Mouse (Mus musculus): Measurements from ENCODE around the gene Cacng4.

Cacng4 gene

GRCm38 (mm10) chr11:107794547-107795269, at the start of gene Cacng4:
Cacng4 (minus strand) TSS chr11:107794557.
- DNase-seq (ENCODE audit: extremely low spot score), result peak; percentile 41

DNA sequence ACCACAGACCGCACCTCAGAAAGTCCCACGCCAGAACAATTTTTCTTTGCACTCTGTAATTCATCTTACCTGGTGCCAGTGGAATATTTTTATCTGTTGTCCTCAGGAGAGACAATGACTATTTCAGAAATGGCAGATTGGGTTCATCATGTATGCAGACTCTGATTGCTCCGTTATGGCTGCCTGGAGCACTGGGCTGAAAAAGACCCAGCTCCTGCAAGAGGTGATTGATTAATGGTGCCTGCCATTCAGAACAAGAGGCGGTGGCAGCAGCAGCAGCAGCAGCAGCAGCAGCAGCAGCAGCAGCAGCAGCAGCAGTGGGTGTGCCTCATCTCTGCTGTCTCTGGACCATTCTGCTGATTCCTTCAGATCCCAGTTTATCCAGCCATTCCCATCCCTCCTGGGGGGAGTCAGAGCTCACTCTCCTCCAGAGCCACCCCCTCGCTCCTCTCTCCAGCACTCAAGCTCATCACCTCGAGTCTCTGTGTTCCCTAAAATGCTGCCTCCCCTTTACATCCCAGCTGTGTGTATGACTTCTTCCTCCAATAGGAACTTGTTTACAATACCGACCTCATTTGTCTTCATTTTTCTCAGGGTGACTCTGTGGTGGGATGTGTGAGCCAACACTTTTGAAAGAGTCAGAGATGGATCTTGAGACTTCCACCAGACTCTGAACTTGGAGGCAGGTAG, 39.1 kb upstream of the Cacng4 start:
- no peak for DNase-seq (ENCODE audit: extremely low spot score)

GRCm38 (mm10) chr11:107817196-107817595, 22.8 kb upstream of the Cacng4 start:
- DNase-seq (ENCODE audit: extremely low spot score), result peak; percentile 41

DNA sequence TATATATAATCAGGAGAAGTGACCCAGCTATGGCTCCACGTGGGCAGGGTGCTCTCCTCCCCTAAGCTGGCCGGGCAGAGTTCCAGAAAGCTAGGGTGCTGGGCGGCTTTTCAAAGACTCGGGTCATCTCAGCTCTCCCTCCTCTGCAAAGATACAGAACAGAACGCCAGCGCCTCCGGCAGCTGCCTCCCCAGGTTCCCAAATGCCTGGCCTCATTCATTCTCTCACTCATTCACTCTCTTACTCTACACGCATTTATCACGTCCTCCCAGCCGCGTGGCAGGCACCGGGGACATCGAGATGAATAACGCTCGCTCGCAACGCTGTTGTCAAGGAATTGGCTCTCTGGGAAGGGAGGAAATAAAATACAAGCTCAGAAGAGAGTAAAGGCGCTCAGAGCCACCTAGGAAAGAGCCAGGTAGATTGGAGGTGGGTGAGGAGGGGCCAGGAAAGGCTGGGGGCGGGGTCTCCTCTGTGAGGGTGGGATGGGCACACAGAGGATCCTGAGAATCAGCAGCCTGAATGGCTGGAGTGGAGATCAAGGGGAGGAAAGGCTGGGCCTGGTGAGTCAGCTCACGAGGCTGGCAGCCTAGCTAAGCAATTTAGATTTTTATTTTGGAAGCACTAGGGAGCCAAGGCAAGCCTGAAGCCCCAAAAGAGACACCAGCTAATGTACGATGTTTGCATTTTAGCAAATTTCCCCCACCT, 18.7 kb upstream of the Cacng4 start:
- no peak for DNase-seq (ENCODE audit: extremely low spot score)

DNA sequence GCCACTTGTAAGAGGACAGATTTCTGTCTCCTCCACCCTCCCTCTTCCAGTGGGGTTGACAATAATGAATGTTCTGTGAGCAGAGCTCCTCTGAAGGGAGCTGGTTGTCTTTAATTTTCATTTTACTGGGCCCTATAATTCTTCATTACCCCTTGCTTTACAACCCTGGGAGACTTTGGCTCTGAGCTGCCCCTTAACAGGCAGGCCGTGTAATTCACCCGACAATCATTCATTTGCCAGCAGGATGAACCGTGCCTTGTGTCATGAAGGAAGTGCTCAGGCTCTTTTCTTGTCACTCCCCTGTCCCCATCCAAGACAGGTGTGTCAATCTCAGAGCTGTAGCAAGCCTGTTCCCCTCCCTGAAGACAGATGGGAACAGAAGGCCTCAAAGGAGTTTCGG, 18.1 kb upstream of the Cacng4 start:
- DNase-seq (ENCODE audit: extremely low spot score), result no peak

DNA sequence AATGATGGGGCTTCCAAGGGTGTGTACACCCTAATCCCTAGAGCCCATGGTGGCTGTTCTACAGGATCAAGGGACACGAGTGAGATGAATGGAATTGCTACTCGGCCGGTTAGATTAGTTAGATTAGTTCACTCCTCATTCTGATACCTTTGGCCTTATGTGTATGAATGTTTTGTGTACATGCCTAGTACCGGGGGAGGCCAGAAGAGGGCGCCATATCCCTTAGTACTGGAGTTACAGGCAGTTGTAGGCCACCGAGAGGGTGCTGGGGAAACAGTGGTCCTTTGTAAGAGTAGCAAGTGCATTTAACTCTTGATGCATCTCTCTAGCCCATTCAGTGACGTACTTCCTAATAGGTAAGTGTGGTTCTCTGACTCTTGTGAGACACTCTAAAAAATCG, 14.2 kb upstream of the Cacng4 start:
- DNase-seq (ENCODE audit: extremely low spot score), result peak; percentile 18

GRCm38 (mm10) chr11:107806058-107806457, 11.7 kb upstream of the Cacng4 start:
- DNase-seq (ENCODE audit: extremely low spot score), result no peak

DNA sequence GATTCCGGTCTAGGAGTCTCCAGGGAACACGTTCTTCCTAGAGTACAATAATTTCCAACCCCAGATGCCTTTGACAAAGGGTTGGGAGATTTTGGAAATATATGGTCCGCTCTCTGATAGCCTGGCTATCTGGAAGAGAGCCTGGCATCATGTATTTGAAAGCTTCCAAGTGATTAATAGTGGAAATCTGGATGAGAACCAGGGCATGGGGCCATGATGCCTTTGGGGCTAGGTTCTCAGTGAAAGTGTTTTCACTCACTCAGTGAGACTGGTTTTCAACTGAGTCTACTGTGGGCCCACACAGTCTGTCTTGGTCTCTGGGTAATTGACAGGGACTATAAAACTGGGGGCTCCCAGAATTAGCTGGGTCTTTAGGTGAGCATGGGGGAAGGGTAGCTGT, 7.6 kb upstream of the Cacng4 start:
- DNase-seq (ENCODE audit: extremely low spot score), result no peak

DNA sequence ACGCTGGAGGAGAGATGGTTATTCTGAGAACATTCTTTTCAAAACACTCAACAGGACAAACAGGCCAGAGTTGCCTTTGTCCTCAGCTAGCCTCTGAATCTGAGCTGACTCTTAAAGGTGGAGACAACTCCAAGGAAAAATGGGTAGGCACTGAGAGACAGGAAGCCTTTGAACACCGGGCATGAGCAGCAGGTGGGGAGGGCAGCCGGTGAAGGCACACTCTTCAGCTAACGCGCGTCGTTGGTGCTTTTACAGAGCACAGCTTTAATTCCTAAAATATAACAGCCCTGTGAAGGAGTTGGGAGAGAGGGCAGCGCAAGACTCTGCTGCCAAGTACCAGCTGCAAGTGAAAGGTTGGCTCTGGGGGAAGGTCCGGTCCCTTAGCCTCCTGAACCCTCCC, 5.0 kb upstream of the Cacng4 start:
- no peak for DNase-seq (ENCODE audit: extremely low spot score)

GRCm38 (mm10) chr11:107796346-107796745, 2.0 kb upstream of the Cacng4 start:
- no peak for DNase-seq (ENCODE audit: extremely low spot score)

DNA sequence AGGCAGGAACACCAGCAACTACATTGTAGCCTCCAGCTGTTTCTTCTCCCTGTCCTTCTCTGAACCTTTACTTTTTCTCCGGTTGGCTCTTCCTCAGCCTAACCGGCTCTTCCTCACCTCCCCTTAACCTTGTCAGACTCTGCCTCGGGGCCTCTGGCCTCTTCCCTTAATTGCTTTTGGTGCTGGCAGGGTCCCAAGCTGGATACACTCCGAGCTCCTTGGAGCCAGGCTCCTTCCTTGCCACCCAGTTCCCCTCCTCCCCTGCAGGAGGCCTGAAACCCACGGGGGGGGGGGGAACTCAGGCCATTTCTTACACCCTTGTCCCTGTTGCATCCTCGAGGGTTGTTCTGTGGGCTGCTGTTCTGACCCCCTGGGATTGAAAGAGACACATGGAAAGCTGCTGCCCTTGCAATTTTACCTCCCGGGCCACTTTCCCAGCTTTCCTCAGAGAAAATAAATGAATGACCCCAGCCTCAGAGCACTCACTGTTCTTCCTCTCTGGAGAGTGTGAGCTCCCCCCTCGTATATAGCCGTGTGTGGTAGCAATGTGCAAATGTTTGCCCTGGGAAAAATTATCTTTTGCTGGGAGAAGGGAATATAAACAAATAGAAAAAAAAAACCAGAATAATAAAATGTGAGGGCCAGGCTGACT, 1.2 kb upstream of the Cacng4 start:
- no peak for DNase-seq (ENCODE audit: extremely low spot score)

GRCm38 (mm10) chr11:107794103-107794493, 259 bp downstream of the Cacng4 start:
- peak; percentile 59 for DNase-seq (ENCODE audit: extremely low spot score)

DNA sequence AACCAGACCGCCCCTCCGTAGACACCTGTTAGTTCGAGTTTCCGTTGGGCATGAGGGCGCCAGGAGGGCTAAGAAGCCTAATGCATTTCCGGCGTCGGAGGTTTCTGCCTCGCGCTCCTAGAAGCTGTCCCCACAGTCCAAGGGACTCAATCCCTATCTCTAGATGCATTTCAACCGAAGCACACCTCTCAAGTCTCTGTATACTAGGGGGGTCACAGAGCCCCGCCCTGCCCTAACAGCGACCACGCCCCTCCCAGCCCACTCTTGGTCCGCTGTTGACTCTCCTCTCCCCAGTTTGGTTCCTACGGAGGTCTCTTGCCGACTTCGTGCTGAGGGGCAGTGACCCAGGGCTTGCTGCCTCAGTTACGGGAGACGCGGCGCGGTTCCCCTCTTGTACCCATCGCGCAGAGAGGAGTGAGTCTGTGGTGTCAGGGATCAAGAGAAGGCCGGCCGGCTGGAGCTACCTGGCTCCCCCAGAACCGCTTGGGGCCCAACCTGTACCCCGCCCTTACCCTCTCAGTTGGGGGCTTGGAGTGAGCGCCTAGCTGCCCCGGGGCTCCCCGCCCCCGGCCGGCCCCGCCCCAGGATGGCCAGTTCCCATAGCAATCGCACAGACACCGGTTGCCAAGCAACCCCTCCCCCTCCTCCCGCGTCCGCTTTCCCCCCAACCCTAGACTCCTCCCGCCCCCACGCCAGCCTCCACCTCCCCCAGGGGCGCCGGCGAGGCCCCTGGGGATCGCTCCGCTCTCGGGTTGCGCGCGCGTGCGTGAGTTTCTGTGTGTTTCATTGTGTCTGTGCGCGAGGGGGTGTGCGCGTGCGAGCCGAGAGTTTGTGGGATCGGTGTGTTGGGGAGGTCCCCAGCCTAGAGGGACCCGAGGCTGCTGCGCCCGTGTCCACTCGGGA, 906 bp downstream of the Cacng4 start:
- peak; percentile 68 for DNase-seq (ENCODE audit: extremely low spot score)

DNA sequence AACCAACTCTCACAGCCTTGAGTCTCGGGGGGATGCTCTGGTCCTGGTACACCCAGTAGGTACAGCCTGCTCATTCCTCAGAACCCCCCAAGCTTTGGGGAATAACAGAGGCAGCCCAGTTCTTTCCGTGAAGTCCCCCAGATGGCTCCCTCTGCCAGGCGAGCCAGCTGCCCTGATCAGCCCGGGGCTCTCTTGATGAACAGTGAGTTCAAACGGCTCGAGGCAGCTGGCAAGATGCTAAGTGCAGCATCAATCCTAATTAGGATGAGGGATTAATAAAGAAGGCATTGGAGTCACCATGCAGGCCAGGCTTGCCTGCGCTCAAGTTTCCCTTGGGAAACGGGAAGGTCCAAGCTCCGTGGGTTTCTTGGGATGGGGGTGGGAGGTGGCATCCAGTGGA, 2.2 kb downstream of the Cacng4 start:
- DNase-seq (ENCODE audit: extremely low spot score), result no peak

DNA sequence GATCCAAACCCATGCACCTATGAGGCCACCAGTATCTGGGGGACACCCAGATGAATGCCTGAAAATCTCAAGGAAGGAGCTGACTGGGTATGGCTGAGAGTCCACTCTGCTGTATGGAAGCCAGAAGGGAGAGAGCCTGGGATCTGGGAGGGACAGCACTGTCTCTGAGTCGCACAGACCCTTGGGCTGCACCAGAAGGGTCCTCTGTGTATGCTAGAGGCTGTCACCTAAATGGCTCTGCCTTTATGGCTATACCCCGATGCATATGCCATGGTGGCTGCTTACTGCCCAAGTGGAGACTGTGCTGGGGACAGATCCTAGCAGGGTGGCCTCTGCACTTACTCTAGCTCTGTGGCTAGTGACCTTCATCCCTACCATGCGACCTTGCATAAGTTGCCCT, 8.6 kb downstream of the Cacng4 start:
- DNase-seq (ENCODE audit: extremely low spot score), result no peak

DNA sequence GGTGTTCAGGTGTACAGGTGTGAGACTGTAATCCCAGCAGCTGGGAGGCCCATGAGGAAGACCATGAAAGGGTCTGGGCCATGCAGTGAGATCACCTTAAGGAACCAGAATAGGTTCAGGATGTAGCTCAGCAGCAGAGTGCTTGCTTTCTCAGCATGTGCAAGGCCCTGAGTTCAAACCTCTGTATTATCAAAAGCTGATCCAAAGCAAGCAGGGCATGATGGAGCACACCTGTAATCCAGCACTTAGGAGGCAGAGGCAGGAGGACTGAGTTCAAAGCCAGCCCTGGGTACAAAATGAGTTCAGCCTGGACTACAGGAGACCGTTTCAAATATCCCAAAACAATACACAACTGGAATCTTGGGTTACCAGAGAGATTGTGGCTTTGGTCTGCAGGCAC, 9.1 kb downstream of the Cacng4 start:
- DNase-seq (ENCODE audit: extremely low spot score), result no peak

DNA sequence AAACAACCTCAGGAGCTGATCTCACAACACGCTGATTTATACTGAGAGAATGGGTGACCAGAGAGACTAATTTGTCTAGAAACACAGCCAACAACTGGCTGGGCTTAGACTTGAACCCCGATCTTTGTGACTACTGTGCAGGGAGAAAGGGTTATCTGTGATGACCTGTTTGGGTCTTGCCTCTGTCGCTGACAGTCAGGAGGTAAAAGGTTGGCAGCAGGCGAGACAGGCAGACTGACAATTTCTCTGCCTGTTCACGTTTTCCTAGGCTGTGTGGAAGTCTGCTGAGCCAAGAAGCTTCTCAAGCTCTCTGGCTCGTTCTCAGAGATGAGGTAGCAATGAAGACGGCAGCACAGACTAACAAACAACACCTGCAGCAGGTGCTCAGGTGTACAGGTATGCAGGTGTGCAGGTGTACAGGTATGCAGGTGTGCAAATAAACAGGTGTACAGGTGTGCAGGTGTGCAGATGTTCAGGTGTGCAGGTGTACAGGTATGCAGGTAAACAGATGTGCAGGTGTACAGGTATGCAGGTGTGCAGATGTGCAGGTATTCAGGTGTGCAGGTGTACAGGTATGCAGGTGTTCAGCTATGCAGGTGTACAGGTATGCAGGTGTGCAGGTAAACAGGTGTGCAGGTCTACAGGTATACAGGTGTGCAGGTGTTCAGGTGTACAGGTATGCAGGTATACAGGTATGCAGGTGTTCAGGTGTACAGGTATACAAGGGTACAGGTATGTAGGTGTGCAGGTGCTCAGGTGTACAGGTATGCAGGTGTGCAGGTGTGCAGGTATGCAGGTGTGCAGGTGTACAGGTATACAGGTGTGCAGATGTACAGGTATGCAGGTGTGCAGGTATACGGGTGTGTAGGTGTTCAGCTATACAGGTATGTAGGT, 10.2 kb downstream of the Cacng4 start:
- DNase-seq (ENCODE audit: extremely low spot score), result no peak

DNA sequence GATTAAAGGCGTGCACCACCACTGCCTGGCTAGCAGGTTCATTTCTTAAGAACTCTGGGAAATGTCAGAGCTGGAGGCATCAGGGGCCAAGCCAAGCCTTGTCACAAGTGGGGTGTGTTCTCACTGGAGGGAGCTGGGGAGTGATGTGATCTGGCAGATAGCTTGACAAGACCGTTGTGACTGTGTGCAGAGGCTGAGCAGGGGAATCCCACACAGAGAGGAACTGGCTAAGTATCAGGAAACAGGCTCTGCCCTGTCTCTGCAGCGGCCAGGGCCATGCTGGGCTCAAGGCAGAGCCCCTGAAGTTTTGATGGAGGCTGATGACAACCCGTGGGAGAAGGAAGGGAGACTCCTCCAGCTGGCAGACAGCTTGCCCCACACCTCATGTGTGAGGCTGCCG, 11.8 kb downstream of the Cacng4 start:
- no peak for DNase-seq (ENCODE audit: extremely low spot score)

- no peak for DNase-seq (ENCODE audit: extremely low spot score)
Measured at GRCm38 (mm10) chr11:107778859-107779258, 15.5 kb downstream of the Cacng4 start.

- no peak for DNase-seq (ENCODE audit: extremely low spot score)
Measured at GRCm38 (mm10) chr11:107777487-107777886, 16.9 kb downstream of the Cacng4 start.
